Mouse (Mus musculus) liver, embryonic 15.5 days (tissue): Measurements from ENCODE around the gene Zbtb6. TPM values are rescaled to one million over a fixed set of nuclear protein-coding genes. Genes with fewer than 3 reads are reported as not detected.

Experiments
- polyA plus RNA-seq: library from polyadenylated mRNA; unstranded; fragments of >200 nt; fragmentation: Nextera tagmentation; extraction: Ambion mirVana; gene quantifications from 2 replicates; pipeline ENCODE4 v1.2.1, GENCODE M21; 2015

The Zbtb6 gene
- polyA plus RNA-seq, 1 experiment from 2014 or later = 2.5 TPM

Other genes with a start within 250 kb of the Zbtb6 start
- gene Olfr366, start 231.6 kb downstream of the Zbtb6 start, polyA plus RNA-seq = not detected in 2 replicates
- gene Olfr368, start 116.7 kb downstream of the Zbtb6 start, polyA plus RNA-seq = not detected in 2 replicates
- gene Pdcl, start 83.8 kb downstream of the Zbtb6 start, polyA plus RNA-seq = 10.1 and 10.3 TPM in 2 replicates
- gene Rc3h2, start 20.3 kb downstream of the Zbtb6 start, polyA plus RNA-seq = 3.8 and 5.3 TPM in 2 replicates
- 1.5 and 1.6 TPM in 2 replicates for gene Zbtb26, start within 50 bp of the Zbtb6 start, polyA plus RNA-seq
- gene Rabgap1, start 108 bp upstream of the Zbtb6 start, polyA plus RNA-seq = 6.1 and 6.3 TPM in 2 replicates
- 0.08 and 0.13 TPM in 2 replicates for gene Gpr21, start 73.2 kb upstream of the Zbtb6 start, polyA plus RNA-seq